ENCODE assay signal across 14 mouse cellular contexts in the genomic region with DNA sequence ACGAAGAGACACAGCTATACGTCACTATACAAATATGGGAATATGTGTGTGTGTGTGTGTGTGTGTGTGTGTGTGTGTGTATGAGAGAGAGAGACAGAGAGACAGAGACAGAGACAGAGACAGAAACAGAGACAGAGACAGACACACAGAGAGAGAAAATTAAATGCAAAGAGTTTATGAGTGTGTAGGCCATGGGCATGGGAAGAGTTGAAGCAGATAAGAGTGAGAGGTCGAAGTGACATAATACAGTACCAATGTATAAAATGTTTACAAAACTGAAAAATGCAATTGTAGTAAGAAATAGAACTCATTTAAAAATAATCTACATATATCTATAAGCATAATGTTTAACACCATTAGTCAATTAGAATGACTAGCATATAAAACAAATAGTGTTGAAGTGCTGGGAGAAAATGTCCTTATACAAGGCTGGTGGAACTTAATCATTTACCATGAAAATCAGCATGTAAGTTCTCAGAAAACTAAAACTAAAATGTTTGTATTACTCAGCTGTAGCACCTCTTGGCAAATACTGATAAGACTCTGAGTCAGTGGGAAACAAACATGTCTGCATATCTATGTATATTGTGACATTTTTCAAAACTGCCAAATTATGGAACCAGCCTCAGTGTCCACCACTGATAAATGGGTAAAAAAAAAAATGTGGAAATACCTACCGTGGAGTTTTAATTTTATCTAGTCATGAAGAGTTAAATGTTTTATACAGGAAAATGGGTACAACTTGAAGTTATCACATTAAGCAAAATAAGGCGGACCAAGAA.
"Had no signal": no experiment of that assay in that cellular context is flagged by ENCODE, and none has a peak within 500 bp of the region (broad histone marks: within the 10 kb centered on the region; RNA-seq: fewer than 3 reads in every experiment).

No protein-coding gene starts in this region.

- H3K9ac ChIP-seq: kidney, embryonic 15.5 days; limb, embryonic 15.5 days; lung, embryonic 14.5 days; midbrain, embryonic 15.5 days; neural tube, embryonic 12.5 days had no signal

- ATAC-seq: midbrain, embryonic 15.5 days had no signal

- H3K27me3 ChIP-seq: kidney, embryonic 15.5 days; limb, embryonic 15.5 days; megakaryocyte, embryonic 14.5 days; midbrain, embryonic 15.5 days; neural tube, embryonic 12.5 days had no signal

- H3K4me1 ChIP-seq: kidney, embryonic 15.5 days; limb, embryonic 15.5 days; megakaryocyte, embryonic 14.5 days; midbrain, embryonic 15.5 days; neural tube, embryonic 12.5 days had no signal

- H3K27ac ChIP-seq: kidney, embryonic 15.5 days; limb, embryonic 15.5 days; midbrain, embryonic 15.5 days; neural tube, embryonic 12.5 days had no signal

- H3K4me2 ChIP-seq: kidney, embryonic 15.5 days; limb, embryonic 15.5 days; lung, embryonic 14.5 days; midbrain, embryonic 11.5 days; midbrain, embryonic 15.5 days; neural tube, embryonic 12.5 days had no signal

- H3K4me3 ChIP-seq: kidney, embryonic 15.5 days; limb, embryonic 15.5 days; megakaryocyte, embryonic 14.5 days; midbrain, embryonic 15.5 days; neural tube, embryonic 12.5 days had no signal

- DNase-seq: kidney, adult 18-20 months; kidney, postnatal 14 days; lung, embryonic 14.5 days; lung, postnatal 10 days; lung, postnatal 4 days; right cerebral cortex, postnatal 4 days; spleen, adult 18-20 months; thymus, postnatal 36 days had no signal

- H3K9me3 ChIP-seq: kidney, embryonic 15.5 days; limb, embryonic 15.5 days; megakaryocyte, embryonic 14.5 days; midbrain, embryonic 15.5 days; neural tube, embryonic 12.5 days had no signal

- H3K36me3 ChIP-seq: kidney, embryonic 15.5 days; limb, embryonic 15.5 days; midbrain, embryonic 15.5 days; neural tube, embryonic 12.5 days had no signal
